Mouse (Mus musculus): ENCODE measurements at regions not wholly inside any gene's neighbourhood (a gene's known extent, or its start where the extent isn't known, plus 50 kb on each side); places are given as distances from the start of the nearest gene placed in this dataset.
A peak's percentile ranks its signal among the peaks of the same experiment; 100 is the strongest.

DNA sequence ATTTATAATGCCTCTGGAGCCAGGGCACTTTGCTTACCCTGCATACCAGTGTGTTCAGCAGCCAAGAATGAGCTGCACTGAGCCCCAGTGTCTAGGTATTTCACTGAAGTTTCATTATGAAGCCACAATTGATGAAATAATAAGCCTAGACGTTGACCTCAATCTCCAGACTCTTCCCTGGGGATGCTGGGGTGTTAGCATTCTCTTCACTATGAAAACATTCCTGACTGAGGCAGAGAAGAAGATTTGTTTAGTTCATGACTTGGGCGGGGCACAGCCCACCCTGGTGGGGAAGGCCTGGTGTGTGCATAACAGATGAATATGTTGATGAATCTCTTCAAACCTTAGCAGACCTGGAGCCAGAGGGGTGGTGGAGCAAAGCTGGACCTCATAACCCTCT, 104.4 kb downstream of the Erv3 start:
- DNase-seq (ENCODE audit: low spot score) (no peak), ATAC-seq (no peak)
- Histone ChIP-seq H3K9me3 (ENCODE audit: low read length) (no peaks in the 10 kb centered on the region), H3K27me3 (replicated peaks; ENCODE audit: insufficient read depth, low read length) (no peaks in the 10 kb centered on the region), H3K4me3 (ENCODE audit: low read depth, low read length) (no peak overlapping the region), H3K4me1 (ENCODE audit: insufficient read depth, low read depth, low read length) (no peaks in the 10 kb centered on the region), H3K9ac (replicated peaks; ENCODE audit: low read depth) (no peak overlapping the region), H3K36me3 (ENCODE audit: insufficient read depth, low read length) (no peaks in the 10 kb centered on the region), H3K4me2 (replicated peaks; ENCODE audit: low read depth, low read length) (no peak overlapping the region), H3K27ac (ENCODE audit: low read length) (no peak overlapping the region)
- TF ChIP-seq EP300 (IDR thresholded peaks at IDR 0.05) (no peak), CTCF (IDR thresholded peaks at IDR 0.05) (no peak)
- 51% methylated on average over 2 of the region's 2 CpGs for WGBS

DNA sequence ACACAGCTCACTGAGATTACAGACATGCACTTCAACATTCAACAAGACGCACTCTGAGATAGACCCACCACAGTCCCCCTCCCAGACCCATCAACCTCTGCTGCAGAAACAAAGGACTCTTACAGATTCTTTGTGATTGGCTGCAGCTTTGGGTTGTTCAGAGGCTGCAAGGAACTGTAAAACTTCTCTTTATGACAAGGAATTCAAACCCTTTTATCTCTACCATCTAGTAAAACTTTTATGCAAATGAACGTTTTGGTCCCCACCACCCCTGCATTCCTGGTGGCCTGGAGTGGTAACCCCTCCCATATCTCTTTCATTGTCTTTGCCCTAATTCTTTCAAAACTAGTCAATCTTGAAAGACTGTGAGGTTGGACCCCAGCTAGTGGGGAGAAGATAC, 106.1 kb downstream of the Erv3 start:
- DNase-seq (ENCODE audit: low spot score) (no peak), ATAC-seq (no peak)
- Histone ChIP-seq H3K9ac (replicated peaks; ENCODE audit: low read depth) (no peak overlapping the region), H3K9me3 (ENCODE audit: low read length) (no peaks in the 10 kb centered on the region), H3K27me3 (replicated peaks; ENCODE audit: insufficient read depth, low read length) (no peaks in the 10 kb centered on the region), H3K36me3 (ENCODE audit: insufficient read depth, low read length) (no peaks in the 10 kb centered on the region), H3K4me3 (ENCODE audit: low read depth, low read length) (no peak overlapping the region), H3K4me2 (replicated peaks; ENCODE audit: low read depth, low read length) (no peak overlapping the region), H3K27ac (ENCODE audit: low read length) (no peak overlapping the region), H3K4me1 (ENCODE audit: insufficient read depth, low read depth, low read length) (no peaks in the 10 kb centered on the region)
- TF ChIP-seq EP300 (IDR thresholded peaks at IDR 0.05) (no peak), CTCF (IDR thresholded peaks at IDR 0.05) (no peak)
- WGBS = 57% methylated on average over 2 of the region's 2 CpGs

GRCm38 (mm10) chr2:131750679-131751078, 108.9 kb downstream of the Erv3 start:
- Histone ChIP-seq H3K27me3 (replicated peaks; ENCODE audit: insufficient read depth, low read length) (no peaks in the 10 kb centered on the region), H3K4me1 (ENCODE audit: insufficient read depth, low read depth, low read length) (no peaks in the 10 kb centered on the region), H3K9me3 (ENCODE audit: low read length) (no peaks in the 10 kb centered on the region), H3K9ac (replicated peaks; ENCODE audit: low read depth) (no peak overlapping the region), H3K4me3 (ENCODE audit: low read depth, low read length) (no peak overlapping the region), H3K36me3 (ENCODE audit: insufficient read depth, low read length) (no peaks in the 10 kb centered on the region), H3K4me2 (replicated peaks; ENCODE audit: low read depth, low read length) (no peak overlapping the region), H3K27ac (ENCODE audit: low read length) (no peak overlapping the region)
- no peak for DNase-seq (ENCODE audit: low spot score)
- WGBS = 59% methylated on average over 5 of the region's 6 CpGs
- peak; percentile 46; the same call in 1 of the 2 replicates for ATAC-seq
- TF ChIP-seq CTCF (IDR thresholded peaks at IDR 0.05) (no peak), EP300 (IDR thresholded peaks at IDR 0.05) (no peak)

DNA sequence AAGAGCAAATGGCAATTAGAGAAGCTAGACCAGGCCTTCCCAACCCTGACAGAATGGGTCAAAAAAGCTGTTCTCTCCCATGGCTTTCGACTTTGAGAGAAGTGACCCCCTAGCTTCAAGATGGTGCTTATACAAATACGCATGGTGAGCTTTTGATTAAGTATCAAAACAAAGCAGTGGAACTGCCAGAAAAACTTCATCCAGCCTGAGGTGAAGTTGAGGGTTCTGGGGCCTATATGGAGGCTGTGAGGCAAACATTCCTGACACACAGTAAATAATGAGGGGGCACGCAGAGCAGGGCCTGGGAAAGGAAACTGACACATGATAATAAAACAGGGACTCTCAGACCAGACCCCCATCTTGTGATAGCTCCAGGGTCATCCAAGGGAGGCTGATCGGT, 109.3 kb downstream of the Erv3 start:
- Histone ChIP-seq H3K4me2 (replicated peaks; ENCODE audit: low read depth, low read length) (no peak overlapping the region), H3K36me3 (ENCODE audit: insufficient read depth, low read length) (no peaks in the 10 kb centered on the region), H3K9ac (replicated peaks; ENCODE audit: low read depth) (no peak overlapping the region), H3K4me3 (ENCODE audit: low read depth, low read length) (no peak overlapping the region), H3K9me3 (ENCODE audit: low read length) (no peaks in the 10 kb centered on the region), H3K27me3 (replicated peaks; ENCODE audit: insufficient read depth, low read length) (no peaks in the 10 kb centered on the region), H3K4me1 (ENCODE audit: insufficient read depth, low read depth, low read length) (no peaks in the 10 kb centered on the region), H3K27ac (ENCODE audit: low read length) (no peak overlapping the region)
- ATAC-seq (peak; percentile 47; the same call in 1 of the 2 replicates), DNase-seq (ENCODE audit: low spot score) (peak; percentile 14)
- TF ChIP-seq CTCF (IDR thresholded peaks at IDR 0.05) (no peak), EP300 (IDR thresholded peaks at IDR 0.05) (no peak)
- 35% methylated on average over 4 of the region's 4 CpGs for WGBS

DNA sequence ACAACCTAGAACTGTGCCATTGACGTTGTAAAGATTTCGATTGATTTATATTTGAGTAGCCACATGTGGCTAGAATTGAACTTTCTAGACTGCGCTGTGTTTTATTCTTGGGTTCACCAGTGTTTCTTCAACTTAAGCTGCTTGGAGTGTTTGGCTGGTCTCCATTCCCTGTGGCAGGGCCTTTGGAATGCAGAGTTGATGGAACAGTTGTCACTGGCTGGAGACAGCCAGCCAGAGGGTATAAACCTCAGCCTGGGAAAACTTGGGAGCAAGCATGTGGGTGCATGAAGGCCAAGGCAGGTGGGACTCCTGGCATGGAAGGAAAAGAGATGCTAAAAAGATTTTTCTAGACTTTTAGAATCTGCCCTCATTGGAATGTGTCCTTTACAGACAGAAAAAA, 109.8 kb downstream of the Erv3 start:
- 61% methylated on average over 3 of the region's 3 CpGs for WGBS

GRCm38 (mm10) chr2:131748791-131749190, 110.8 kb downstream of the Erv3 start:
- DNase-seq (ENCODE audit: low spot score) = peak; percentile 28
- H3K9me3 ChIP-seq (ENCODE audit: low read length) = no peaks in the 10 kb centered on the region
- H3K27me3 ChIP-seq (replicated peaks; ENCODE audit: insufficient read depth, low read length) = no peaks in the 10 kb centered on the region
- no peak overlapping the region for H3K4me2 ChIP-seq (replicated peaks; ENCODE audit: low read depth, low read length)
- TF ChIP-seq CTCF (IDR thresholded peaks at IDR 0.05) (no peak), EP300 (IDR thresholded peaks at IDR 0.05) (no peak)
- no peaks in the 10 kb centered on the region for H3K4me1 ChIP-seq (ENCODE audit: insufficient read depth, low read depth, low read length)
- ATAC-seq = 0 out of 2 replicates have a peak, but pooled peaks have one; percentile 16
- H3K36me3 ChIP-seq (ENCODE audit: insufficient read depth, low read length) = no peaks in the 10 kb centered on the region
- no peak overlapping the region for H3K4me3 ChIP-seq (ENCODE audit: low read depth, low read length)
- H3K9ac ChIP-seq (replicated peaks; ENCODE audit: low read depth) = no peak overlapping the region
- 52% methylated on average over 10 of the region's 10 CpGs for WGBS
- no peak overlapping the region for H3K27ac ChIP-seq (ENCODE audit: low read length)

More for the DNA sequence above, 109.8 kb downstream of the Erv3 start:
- no peak for ATAC-seq
- Histone ChIP-seq H3K9ac (replicated peaks; ENCODE audit: low read depth) (no peak overlapping the region), H3K9me3 (ENCODE audit: low read length) (no peaks in the 10 kb centered on the region), H3K4me3 (ENCODE audit: low read depth, low read length) (no peak overlapping the region), H3K27ac (ENCODE audit: low read length) (no peak overlapping the region), H3K36me3 (ENCODE audit: insufficient read depth, low read length) (no peaks in the 10 kb centered on the region), H3K4me1 (ENCODE audit: insufficient read depth, low read depth, low read length) (no peaks in the 10 kb centered on the region), H3K4me2 (replicated peaks; ENCODE audit: low read depth, low read length) (no peak overlapping the region), H3K27me3 (replicated peaks; ENCODE audit: insufficient read depth, low read length) (no peaks in the 10 kb centered on the region)
- DNase-seq (ENCODE audit: low spot score) = no peak
- TF ChIP-seq EP300 (IDR thresholded peaks at IDR 0.05) (no peak), CTCF (IDR thresholded peaks at IDR 0.05) (no peak)

DNA sequence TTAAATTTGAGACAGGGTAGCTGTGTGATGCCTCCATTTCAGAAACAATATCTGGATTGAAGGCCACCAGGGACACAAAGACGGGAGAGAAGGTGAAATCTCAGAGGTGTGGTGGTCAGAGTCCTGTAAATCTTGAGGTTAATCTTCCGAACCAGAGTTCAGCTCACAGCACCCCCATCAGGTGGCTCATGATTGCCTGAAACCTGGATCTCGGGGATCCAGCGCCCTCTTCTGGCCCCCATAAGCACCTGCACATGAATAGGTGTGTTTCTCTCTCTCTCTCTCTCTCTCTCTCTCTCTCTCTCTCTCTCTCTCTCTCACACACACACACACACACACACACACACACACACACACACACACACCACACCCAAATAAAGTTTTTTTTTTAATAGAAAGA, 111.8 kb downstream of the Erv3 start:
- Histone ChIP-seq H3K36me3 (ENCODE audit: insufficient read depth, low read length) (no peaks in the 10 kb centered on the region), H3K4me2 (replicated peaks; ENCODE audit: low read depth, low read length) (no peak overlapping the region), H3K27me3 (replicated peaks; ENCODE audit: insufficient read depth, low read length) (no peaks in the 10 kb centered on the region), H3K4me1 (ENCODE audit: insufficient read depth, low read depth, low read length) (no peaks in the 10 kb centered on the region), H3K9me3 (ENCODE audit: low read length) (no peaks in the 10 kb centered on the region), H3K9ac (replicated peaks; ENCODE audit: low read depth) (no peak overlapping the region), H3K27ac (ENCODE audit: low read length) (no peak overlapping the region), H3K4me3 (ENCODE audit: low read depth, low read length) (no peak overlapping the region)
- no peak for ATAC-seq
- 83% methylated on average over 4 of the region's 4 CpGs for WGBS
- DNase-seq (ENCODE audit: low spot score) = no peak
- TF ChIP-seq CTCF (IDR thresholded peaks at IDR 0.05) = no peak
- no peak for TF ChIP-seq EP300 (IDR thresholded peaks at IDR 0.05)

Measured in lung, postnatal 0 days (tissue).